Mouse (Mus musculus): Measurements from ENCODE around the gene Dpp6. TPM values are rescaled to one million over a fixed set of nuclear protein-coding genes. Genes with fewer than 3 reads are reported as not detected.

The Dpp6 gene
- polyA plus RNA-seq, 1 experiment from 2014 or later, result 3.9 TPM

DNA sequence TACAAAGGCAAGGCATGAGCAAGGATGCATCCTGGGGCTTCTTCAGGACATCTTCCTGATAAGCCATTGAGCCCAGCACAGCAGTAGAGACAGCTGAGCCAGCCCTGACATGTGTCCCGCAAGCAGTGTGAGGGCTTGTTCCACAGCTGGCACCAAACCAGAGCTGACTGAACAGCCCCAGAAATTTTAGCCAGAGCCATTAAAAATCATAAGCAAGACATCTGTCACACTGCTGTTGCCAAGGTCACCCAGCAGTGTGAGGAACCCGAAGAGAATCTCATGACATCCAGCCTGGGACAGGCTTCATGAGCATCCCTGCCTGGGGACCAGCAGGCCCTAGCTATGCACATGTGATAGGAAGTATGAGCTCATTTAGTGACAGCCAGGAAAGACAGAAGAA lies 438.2 kb downstream of the Dpp6 start:
- WGBS, result 82% methylated on average over 2 of the region's 2 CpGs
- Histone ChIP-seq H3K4me1 (no peaks in the 10 kb centered on the region), H3K27ac (replicated peaks) (no peak overlapping the region), H3K9ac (no peak overlapping the region), H3K4me2 (replicated peaks) (no peak overlapping the region), H3K27me3 (no peaks in the 10 kb centered on the region), H3K9me3 (replicated peaks) (no peaks in the 10 kb centered on the region), H3K36me3 (no peaks in the 10 kb centered on the region), H3K4me3 (replicated peaks) (no peak overlapping the region)
- no peak for ATAC-seq (ENCODE audit: insufficient number of reproducible peaks, low FRiP score, low TSS enrichment, low read depth)

DNA sequence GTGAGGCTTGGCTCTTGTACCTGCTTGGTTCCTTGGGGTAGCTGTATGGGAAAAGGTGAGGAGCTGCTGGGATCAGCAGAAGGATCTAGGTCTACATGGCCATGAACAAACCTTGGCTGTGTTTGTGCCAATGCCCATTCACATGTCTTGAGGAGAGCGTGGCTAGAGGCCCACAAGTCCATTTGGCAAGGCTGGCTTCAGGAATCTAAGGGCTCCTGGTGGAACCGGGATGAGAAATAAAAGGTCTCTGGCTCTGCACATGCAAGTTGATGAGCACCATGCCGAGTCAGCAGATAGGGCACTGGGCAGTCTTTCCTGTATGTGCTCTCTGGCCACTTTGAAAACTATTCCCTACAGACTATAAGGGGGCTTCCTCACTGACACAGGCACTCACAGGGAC lies 441.6 kb downstream of the Dpp6 start:
- no peak overlapping the region for H3K4me3 ChIP-seq (replicated peaks)
- no peaks in the 10 kb centered on the region for H3K27me3 ChIP-seq
- H3K9me3 ChIP-seq (replicated peaks), result no peaks in the 10 kb centered on the region
- H3K9ac ChIP-seq, result no peak overlapping the region
- WGBS, result 74% methylated on average over 3 of the region's 3 CpGs
- ATAC-seq (ENCODE audit: insufficient number of reproducible peaks, low FRiP score, low TSS enrichment, low read depth), result no peak
- H3K27ac ChIP-seq (replicated peaks), result no peak overlapping the region
- H3K4me1 ChIP-seq, result no peaks in the 10 kb centered on the region
- H3K36me3 ChIP-seq, result no peaks in the 10 kb centered on the region
- H3K4me2 ChIP-seq (replicated peaks), result no peak overlapping the region

DNA sequence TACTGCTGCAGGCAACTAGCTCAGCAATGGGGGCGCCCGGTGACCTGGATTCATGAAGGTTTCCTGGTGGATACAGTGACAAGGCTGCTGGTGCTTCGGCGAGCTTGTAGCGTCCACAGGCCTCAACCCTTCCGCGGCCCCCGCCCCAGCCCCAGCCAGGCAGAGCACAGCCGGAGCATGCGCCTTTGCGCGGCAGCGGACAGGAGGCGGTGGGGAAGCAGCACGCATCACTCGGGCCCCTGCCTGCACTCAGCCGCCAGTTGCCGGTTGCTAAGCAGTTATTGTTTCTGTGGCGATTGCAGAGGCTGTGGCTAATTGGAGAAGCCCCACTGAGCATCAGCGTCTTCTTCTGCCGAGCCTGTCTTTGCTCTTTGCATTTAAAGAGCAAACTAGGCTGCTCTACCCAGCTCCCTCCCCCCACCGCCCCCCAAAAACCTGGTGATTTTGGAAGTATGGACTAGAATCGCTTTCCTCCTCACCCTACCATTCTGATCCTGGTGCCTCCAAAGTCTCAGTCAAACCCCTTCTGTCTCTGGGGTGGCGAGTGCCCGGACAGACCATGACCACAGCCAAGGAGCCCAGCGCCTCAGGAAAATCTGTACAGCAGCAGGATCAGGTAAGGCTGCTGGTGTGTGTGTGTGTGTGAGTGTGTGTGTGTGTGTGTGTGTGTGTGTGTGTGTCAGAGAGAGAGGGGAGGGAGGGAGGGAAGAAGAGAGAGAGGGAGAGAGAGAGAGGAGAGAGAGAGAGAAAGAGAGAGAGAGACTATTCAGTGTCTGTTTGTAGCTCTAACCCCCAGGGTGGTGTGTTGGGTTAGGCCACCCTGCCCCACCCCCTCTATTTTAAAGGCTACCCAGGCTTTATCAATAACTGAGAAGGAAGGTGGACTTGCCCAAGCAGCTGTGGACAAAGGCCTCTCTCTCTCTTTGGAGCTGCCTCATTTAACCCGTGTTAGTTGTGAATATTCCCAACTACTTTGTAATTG lies 445.0 kb downstream of the Dpp6 start:
- no peak overlapping the region for H3K9ac ChIP-seq
- WGBS, result 9% methylated on average over 27 of the region's 27 CpGs
- peak overlapping the region; percentile 21 for H3K4me3 ChIP-seq (replicated peaks)
- H3K4me2 ChIP-seq (replicated peaks), result peak overlapping the region; percentile 46
- ATAC-seq (ENCODE audit: insufficient number of reproducible peaks, low FRiP score, low TSS enrichment, low read depth), result 0 out of 2 replicates have a peak, but pooled peaks have one; percentile 15
- no peaks in the 10 kb centered on the region for H3K36me3 ChIP-seq
- H3K27me3 ChIP-seq, result no peaks in the 10 kb centered on the region
- H3K9me3 ChIP-seq (replicated peaks), result no peaks in the 10 kb centered on the region
- no peak overlapping the region for H3K27ac ChIP-seq (replicated peaks)
- no peaks in the 10 kb centered on the region for H3K4me1 ChIP-seq

- Histone ChIP-seq H3K27ac (replicated peaks) (no peak overlapping the region), H3K9ac (no peak overlapping the region), H3K9me3 (replicated peaks) (no peaks in the 10 kb centered on the region), H3K4me2 (replicated peaks) (no peak overlapping the region), H3K4me1 (no peaks in the 10 kb centered on the region), H3K27me3 (no peaks in the 10 kb centered on the region), H3K36me3 (no peaks in the 10 kb centered on the region), H3K4me3 (replicated peaks) (no peak overlapping the region)
- no peak for ATAC-seq (ENCODE audit: insufficient number of reproducible peaks, low FRiP score, low TSS enrichment, low read depth)
- WGBS, result 47% methylated on average over 1 of the region's 1 CpGs
These were observed 445.7 kb downstream of the Dpp6 start for GRCm38 (mm10) chr5:27262751-27263150.

DNA sequence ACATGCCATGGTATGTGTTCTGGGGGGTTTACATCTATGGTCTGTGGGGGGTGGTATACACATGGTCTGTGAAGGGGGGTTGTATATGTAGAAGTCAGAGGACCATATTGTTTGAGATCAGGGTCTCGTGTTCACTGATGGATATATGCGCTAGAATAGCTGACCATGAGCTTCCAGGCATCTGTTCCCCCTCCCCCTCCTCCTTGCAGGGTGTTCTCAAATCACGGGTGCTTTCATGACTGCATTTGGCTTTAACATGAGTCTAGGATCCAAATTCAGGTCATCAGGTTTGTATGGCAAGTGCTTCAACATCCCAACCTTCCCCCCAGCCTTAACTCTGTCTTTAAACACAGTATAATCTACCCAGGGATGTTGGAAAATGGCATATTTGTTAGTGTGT lies 448.3 kb downstream of the Dpp6 start:
- Histone ChIP-seq H3K9me3 (replicated peaks) (no peaks in the 10 kb centered on the region), H3K9ac (no peak overlapping the region), H3K27ac (replicated peaks) (no peak overlapping the region), H3K36me3 (no peaks in the 10 kb centered on the region), H3K4me3 (replicated peaks) (no peak overlapping the region), H3K27me3 (no peaks in the 10 kb centered on the region), H3K4me2 (replicated peaks) (no peak overlapping the region), H3K4me1 (no peaks in the 10 kb centered on the region)
- WGBS, result 67% methylated on average over 3 of the region's 3 CpGs
- no peak for ATAC-seq (ENCODE audit: insufficient number of reproducible peaks, low FRiP score, low TSS enrichment, low read depth)

- no peak overlapping the region for H3K9ac ChIP-seq
- 76% methylated on average over 4 of the region's 4 CpGs for WGBS
- H3K4me2 ChIP-seq (replicated peaks), result no peak overlapping the region
- no peaks in the 10 kb centered on the region for H3K36me3 ChIP-seq
- H3K27me3 ChIP-seq, result no peaks in the 10 kb centered on the region
- ATAC-seq (ENCODE audit: insufficient number of reproducible peaks, low FRiP score, low TSS enrichment, low read depth), result no peak
- H3K4me1 ChIP-seq, result no peaks in the 10 kb centered on the region
- no peaks in the 10 kb centered on the region for H3K9me3 ChIP-seq (replicated peaks)
- H3K27ac ChIP-seq (replicated peaks), result no peak overlapping the region
- H3K4me3 ChIP-seq (replicated peaks), result no peak overlapping the region
These were observed 454.3 kb downstream of the Dpp6 start for GRCm38 (mm10) chr5:27271336-27271735.

- no peak overlapping the region for H3K4me3 ChIP-seq (replicated peaks)
- no peaks in the 10 kb centered on the region for H3K9me3 ChIP-seq (replicated peaks)
- no peak overlapping the region for H3K27ac ChIP-seq (replicated peaks)
- ATAC-seq (ENCODE audit: insufficient number of reproducible peaks, low FRiP score, low TSS enrichment, low read depth), result no peak
- H3K27me3 ChIP-seq, result no peaks in the 10 kb centered on the region
- 61% methylated on average over 8 of the region's 8 CpGs for WGBS
- no peak overlapping the region for H3K4me2 ChIP-seq (replicated peaks)
- H3K36me3 ChIP-seq, result no peaks in the 10 kb centered on the region
- H3K4me1 ChIP-seq, result no peaks in the 10 kb centered on the region
- H3K9ac ChIP-seq, result no peak overlapping the region
These were observed 457.9 kb downstream of the Dpp6 start for GRCm38 (mm10) chr5:27274781-27275395.

DNA sequence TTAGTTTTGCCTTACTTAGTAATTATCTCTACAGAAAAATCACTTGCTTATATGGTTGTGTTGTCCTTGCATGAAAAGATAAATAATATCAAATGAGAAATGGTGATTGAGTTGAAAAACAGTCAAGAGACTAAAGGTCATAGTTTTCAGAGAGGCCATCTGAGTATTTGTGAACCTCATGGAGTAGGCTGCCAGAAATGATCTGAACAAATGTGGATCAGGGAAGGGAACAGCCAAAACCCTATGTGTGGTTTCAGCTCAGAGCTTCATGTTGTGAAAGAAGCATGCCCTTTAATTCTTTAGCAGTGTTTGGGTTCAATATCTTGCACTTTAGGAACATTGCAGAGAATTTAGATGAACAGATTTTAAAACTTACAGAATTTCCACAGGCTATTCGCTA lies 458.9 kb downstream of the Dpp6 start:
- ATAC-seq (ENCODE audit: insufficient number of reproducible peaks, low FRiP score, low TSS enrichment, low read depth), result no peak
- H3K9ac ChIP-seq, result no peak overlapping the region
- no peaks in the 10 kb centered on the region for H3K27me3 ChIP-seq
- no peak overlapping the region for H3K27ac ChIP-seq (replicated peaks)
- no peaks in the 10 kb centered on the region for H3K36me3 ChIP-seq
- no peaks in the 10 kb centered on the region for H3K4me1 ChIP-seq
- WGBS, result 70% methylated on average over 1 of the region's 1 CpGs
- H3K4me2 ChIP-seq (replicated peaks), result no peak overlapping the region
- H3K9me3 ChIP-seq (replicated peaks), result no peaks in the 10 kb centered on the region
- H3K4me3 ChIP-seq (replicated peaks), result no peak overlapping the region

GRCm38 (mm10) chr5:27278120-27278645 lies 461.2 kb downstream of the Dpp6 start:
- no peaks in the 10 kb centered on the region for H3K9me3 ChIP-seq (replicated peaks)
- H3K9ac ChIP-seq, result no peak overlapping the region
- no peak for ATAC-seq (ENCODE audit: insufficient number of reproducible peaks, low FRiP score, low TSS enrichment, low read depth)
- no peak overlapping the region for H3K27ac ChIP-seq (replicated peaks)
- 76% methylated on average over 10 of the region's 10 CpGs for WGBS
- H3K4me3 ChIP-seq (replicated peaks), result no peak overlapping the region
- no peaks in the 10 kb centered on the region for H3K27me3 ChIP-seq
- H3K36me3 ChIP-seq, result no peaks in the 10 kb centered on the region
- H3K4me1 ChIP-seq, result no peaks in the 10 kb centered on the region
- no peak overlapping the region for H3K4me2 ChIP-seq (replicated peaks)

DNA sequence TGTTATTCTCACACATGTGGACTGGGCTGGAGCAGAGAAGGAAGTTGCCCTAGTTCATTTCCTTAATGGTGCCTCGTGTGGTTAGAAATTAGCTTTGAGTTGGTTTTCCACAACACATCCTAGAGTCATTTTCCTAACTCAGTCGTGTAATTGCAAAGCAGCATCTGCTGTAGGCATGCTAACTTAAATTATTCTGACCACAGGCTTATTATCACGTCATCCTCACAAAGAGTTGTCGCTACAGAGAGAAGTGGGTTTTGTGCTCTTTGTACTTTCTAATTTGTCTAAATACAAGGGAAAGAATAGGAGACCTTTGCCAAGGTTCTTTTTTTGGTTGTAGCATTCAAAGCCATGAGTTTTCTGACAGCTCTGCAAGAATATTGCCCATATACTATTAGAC lies 469.9 kb downstream of the Dpp6 start:
- no peaks in the 10 kb centered on the region for H3K9me3 ChIP-seq (replicated peaks)
- H3K4me3 ChIP-seq (replicated peaks), result no peak overlapping the region
- H3K9ac ChIP-seq, result no peak overlapping the region
- WGBS, result 43% methylated on average over 4 of the region's 4 CpGs
- no peak for ATAC-seq (ENCODE audit: insufficient number of reproducible peaks, low FRiP score, low TSS enrichment, low read depth)
- H3K27ac ChIP-seq (replicated peaks), result no peak overlapping the region
- H3K27me3 ChIP-seq, result no peaks in the 10 kb centered on the region
- no peaks in the 10 kb centered on the region for H3K36me3 ChIP-seq
- H3K4me2 ChIP-seq (replicated peaks), result no peak overlapping the region
- no peaks in the 10 kb centered on the region for H3K4me1 ChIP-seq

- no peaks in the 10 kb centered on the region for H3K9me3 ChIP-seq (replicated peaks)
- H3K27me3 ChIP-seq, result no peaks in the 10 kb centered on the region
- no peak overlapping the region for H3K27ac ChIP-seq (replicated peaks)
- H3K4me3 ChIP-seq (replicated peaks), result no peak overlapping the region
- H3K36me3 ChIP-seq, result no peaks in the 10 kb centered on the region
- H3K9ac ChIP-seq, result no peak overlapping the region
- no peak for ATAC-seq (ENCODE audit: insufficient number of reproducible peaks, low FRiP score, low TSS enrichment, low read depth)
- no peak overlapping the region for H3K4me2 ChIP-seq (replicated peaks)
- WGBS, result 81% methylated on average over 8 of the region's 8 CpGs
- H3K4me1 ChIP-seq, result no peaks in the 10 kb centered on the region
These were observed 474.4 kb downstream of the Dpp6 start for GRCm38 (mm10) chr5:27291378-27291777.
